Mouse (Mus musculus): ENCODE data around the gene Ahcy. TPM values are rescaled to one million over a fixed set of nuclear protein-coding genes. Genes with fewer than 3 reads are reported as not detected.
"Not testable (repeated sequence)": the region's sequence is repeated elsewhere in the genome, so short reads cannot be mapped to it uniquely, and the experiment has no call there.

Ahcy gene
- polyA plus RNA-seq, 1 experiment, result 27.8 TPM

GRCm38 (mm10) chr2:155032938-155033710 is 41.2 kb downstream of the Ahcy start:
- TF ChIP-seq POLR2A (IDR thresholded peaks at IDR 0.05; ENCODE audit: borderline replicate concordance, extremely low read depth, low read depth, low read length), result no peak
- no peak for TF ChIP-seq CTCF (IDR thresholded peaks at IDR 0.05; ENCODE audit: insufficient read depth, low read length)
- H3K4me3 ChIP-seq (replicated peaks; ENCODE audit: extremely low read depth, low read depth, low read length), result no peak overlapping the region
- DNase-seq, result no peak
- 20% methylated on average over 19 of the region's 19 CpGs for WGBS
- 0 out of 2 replicates have a peak, but pooled peaks cover 4% of the 10 kb centered on the region for H3K4me1 ChIP-seq (ENCODE audit: control insufficient read depth, insufficient read depth, low read length)

DNA sequence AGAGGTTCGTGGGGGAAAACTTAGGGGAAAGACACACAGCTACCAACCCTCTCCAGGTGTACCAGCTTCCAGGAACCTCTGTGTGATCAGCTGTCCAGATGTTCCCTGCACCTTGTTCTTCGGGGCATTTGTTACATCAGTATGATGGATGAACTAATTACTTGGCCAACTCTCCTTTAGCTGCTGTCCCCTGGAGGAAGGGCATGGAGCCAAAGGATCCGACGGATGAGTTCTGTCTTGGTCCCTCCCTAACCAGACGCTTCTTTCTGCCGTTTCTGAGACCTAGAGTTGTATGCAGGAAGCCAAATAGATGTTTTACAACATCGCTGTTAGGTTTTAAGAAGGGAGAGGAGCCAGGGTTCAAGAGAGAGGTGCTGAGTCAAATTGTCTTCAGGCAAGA is 43.5 kb downstream of the Ahcy start:
- H3K4me1 ChIP-seq (ENCODE audit: control insufficient read depth, insufficient read depth, low read length), result 0 out of 2 replicates have a peak, but pooled peaks cover 4% of the 10 kb centered on the region
- no peak overlapping the region for H3K4me3 ChIP-seq (replicated peaks; ENCODE audit: extremely low read depth, low read depth, low read length)
- TF ChIP-seq POLR2A (IDR thresholded peaks at IDR 0.05; ENCODE audit: borderline replicate concordance, extremely low read depth, low read depth, low read length), result no peak
- 63% methylated on average over 7 of the region's 7 CpGs for WGBS
- no peak for DNase-seq

GRCm38 (mm10) chr2:155020247-155020826 is 54.0 kb downstream of the Ahcy start:
- not testable (repeated sequence) for H3K4me1 ChIP-seq (ENCODE audit: control insufficient read depth, insufficient read depth, low read length); H3K4me3 ChIP-seq (replicated peaks; ENCODE audit: extremely low read depth, low read depth, low read length); DNase-seq
- 62% methylated on average over 20 of the region's 20 CpGs for WGBS

DNA sequence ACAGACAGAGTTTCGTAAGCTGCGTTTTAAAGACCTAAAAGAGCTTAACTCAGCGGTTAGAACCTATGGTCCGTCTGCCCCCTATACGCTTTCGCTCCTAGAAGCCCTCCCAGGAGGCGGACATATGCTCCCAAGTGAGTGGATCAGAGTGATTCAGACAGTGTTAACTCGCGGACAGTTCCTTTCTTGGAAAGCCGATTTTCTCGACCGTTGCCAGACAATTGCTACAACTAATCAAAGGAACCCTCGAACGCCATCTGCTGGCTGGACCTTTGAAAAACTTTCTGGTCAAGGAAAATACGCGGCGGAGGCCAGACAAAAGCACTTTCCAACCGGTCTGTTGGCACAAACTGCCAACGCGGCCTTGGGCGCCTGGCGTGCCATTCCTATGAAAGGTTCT is 54.6 kb downstream of the Ahcy start:
- DNase-seq, result peak; percentile 90
- TF ChIP-seq POLR2A (IDR thresholded peaks at IDR 0.05; ENCODE audit: borderline replicate concordance, extremely low read depth, low read depth, low read length) (no peak), CTCF (IDR thresholded peaks at IDR 0.05; ENCODE audit: insufficient read depth, low read length) (peak; percentile 58)
- Histone ChIP-seq H3K4me1 (ENCODE audit: control insufficient read depth, insufficient read depth, low read length) (no peaks in the 10 kb centered on the region), H3K4me3 (replicated peaks; ENCODE audit: extremely low read depth, low read depth, low read length) (peak overlapping the region; percentile 84)
- under 1% methylated on average over 22 of the region's 22 CpGs for WGBS

DNA sequence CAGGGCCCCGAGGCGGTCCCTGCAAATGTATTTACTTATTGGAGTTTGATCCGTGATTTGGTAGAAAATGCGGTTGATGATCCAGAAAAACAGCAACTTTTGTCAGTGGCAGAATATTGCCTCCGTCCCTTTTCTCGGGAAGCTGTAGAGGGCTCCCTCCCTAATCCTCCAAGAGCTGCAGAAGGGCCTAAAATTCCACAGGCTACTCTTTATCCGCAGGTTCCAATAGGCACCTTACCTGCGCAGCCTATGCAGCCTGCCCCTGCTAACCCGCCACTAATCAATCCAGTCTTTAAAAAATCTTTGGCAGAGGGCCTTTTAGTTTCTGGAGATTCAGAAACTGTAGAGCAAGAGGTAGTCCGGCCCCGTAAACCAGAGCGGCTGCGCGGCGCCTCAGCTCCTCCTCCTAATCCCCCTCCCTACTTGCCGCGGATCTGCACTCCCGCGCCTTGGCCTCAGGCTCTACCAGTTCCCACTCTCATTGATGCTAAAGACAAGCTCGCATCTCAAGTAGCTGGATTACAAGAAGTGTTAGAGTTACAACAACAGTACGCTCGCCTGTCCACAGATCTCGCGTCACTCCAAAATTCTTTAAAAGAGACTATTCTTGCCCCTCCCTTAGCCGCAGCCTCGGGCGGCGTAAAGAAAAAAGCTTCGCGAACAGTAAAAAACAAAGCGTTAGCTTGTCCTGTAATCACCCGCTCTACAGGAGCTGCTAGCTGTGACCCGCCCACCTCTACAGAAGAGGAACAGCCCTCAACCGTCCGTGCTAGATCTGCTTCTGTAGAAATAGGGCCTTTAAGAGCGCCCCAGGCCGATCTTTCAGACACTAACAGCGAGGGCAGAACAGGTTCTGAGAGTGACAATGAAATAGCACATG is 55.3 kb downstream of the Ahcy start:
- Histone ChIP-seq H3K4me3 (replicated peaks; ENCODE audit: extremely low read depth, low read depth, low read length) (peak overlapping the region; percentile 84), H3K4me1 (ENCODE audit: control insufficient read depth, insufficient read depth, low read length) (no peaks in the 10 kb centered on the region)
- TF ChIP-seq CTCF (IDR thresholded peaks at IDR 0.05; ENCODE audit: insufficient read depth, low read length) (no peak), POLR2A (IDR thresholded peaks at IDR 0.05; ENCODE audit: borderline replicate concordance, extremely low read depth, low read depth, low read length) (peak; percentile 35; the same call in 1 of the 2 replicates)
- WGBS, result under 1% methylated on average over 38 of the region's 38 CpGs
- DNase-seq, result peak; percentile 51

GRCm38 (mm10) chr2:155018251-155018755 is 56.0 kb downstream of the Ahcy start, which contains the start of gene Gm14226:
TSS of gene Gm14226 (plus strand) at chr2:155018266.
- not testable (repeated sequence) for DNase-seq; H3K4me1 ChIP-seq (ENCODE audit: control insufficient read depth, insufficient read depth, low read length)
- H3K4me3 ChIP-seq (replicated peaks; ENCODE audit: extremely low read depth, low read depth, low read length), result peak within 1 kb of the TSS; percentile 84
- WGBS, result 4% methylated on average over 24 of the region's 26 CpGs

- not testable (repeated sequence) for H3K4me1 ChIP-seq (ENCODE audit: control insufficient read depth, insufficient read depth, low read length); H3K4me3 ChIP-seq (replicated peaks; ENCODE audit: extremely low read depth, low read depth, low read length)
- 34% methylated on average over 6 of the region's 9 CpGs for WGBS
Measured at GRCm38 (mm10) chr2:155016751-155017150, 57.5 kb downstream of the Ahcy start.

DNA sequence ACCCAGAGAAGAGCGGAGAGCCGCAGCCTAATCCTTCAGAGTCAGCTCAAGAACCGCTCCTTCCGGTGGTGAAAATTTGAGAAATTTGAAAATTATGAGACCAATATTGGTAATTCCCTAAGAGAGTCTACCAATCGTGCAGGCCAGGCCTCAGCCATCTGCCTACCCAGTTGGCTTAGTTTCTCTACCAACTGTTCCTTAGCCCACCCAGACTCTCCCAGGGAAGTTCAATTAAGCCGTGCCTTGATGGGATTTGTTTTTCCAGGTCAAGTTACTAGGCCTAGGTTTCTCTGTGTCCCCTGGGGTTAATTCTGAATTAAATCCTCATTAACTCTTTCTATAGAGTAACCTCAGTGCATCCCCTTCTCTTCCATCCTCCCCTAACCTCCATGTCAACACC is 61.3 kb downstream of the Ahcy start:
- WGBS, result 90% methylated on average over 6 of the region's 6 CpGs
- TF ChIP-seq POLR2A (IDR thresholded peaks at IDR 0.05; ENCODE audit: borderline replicate concordance, extremely low read depth, low read depth, low read length), result no peak
- no peak for TF ChIP-seq CTCF (IDR thresholded peaks at IDR 0.05; ENCODE audit: insufficient read depth, low read length)
- DNase-seq, result no peak
- Histone ChIP-seq H3K4me1 (ENCODE audit: control insufficient read depth, insufficient read depth, low read length) (no peaks in the 10 kb centered on the region), H3K4me3 (replicated peaks; ENCODE audit: extremely low read depth, low read depth, low read length) (no peak overlapping the region)

More at GRCm38 (mm10) chr2:155016751-155017150, 57.5 kb downstream of the Ahcy start:
- not testable (repeated sequence) for DNase-seq

- Histone ChIP-seq H3K4me3 (replicated peaks; ENCODE audit: extremely low read depth, low read depth, low read length) (no peak overlapping the region), H3K4me1 (ENCODE audit: control insufficient read depth, insufficient read depth, low read length) (no peaks in the 10 kb centered on the region)
- 45% methylated on average over 3 of the region's 3 CpGs for WGBS
- no peak for DNase-seq
- TF ChIP-seq CTCF (IDR thresholded peaks at IDR 0.05; ENCODE audit: insufficient read depth, low read length) (no peak), POLR2A (IDR thresholded peaks at IDR 0.05; ENCODE audit: borderline replicate concordance, extremely low read depth, low read depth, low read length) (no peak)
Measured at GRCm38 (mm10) chr2:155011086-155011656, 63.1 kb downstream of the Ahcy start.

Other genes starting within 250 kb of the Ahcy start
- gene Eif2s2, start 181.6 kb downstream of the Ahcy start, polyA plus RNA-seq (2012; rRNA removed), result 4.8 and 9.0 TPM in 2 replicates
- gene Gm14226, start 56.2 kb downstream of the Ahcy start, polyA plus RNA-seq (2012; rRNA removed), result 0.03 and 0.05 TPM in 2 replicates
- 7.5 and 12.0 TPM in 2 replicates for gene Itch, start 59.0 kb upstream of the Ahcy start, polyA plus RNA-seq (2012; rRNA removed)
- 171 and 226 TPM in 2 replicates for gene Dynlrb1, start 162.0 kb upstream of the Ahcy start, polyA plus RNA-seq (2012; rRNA removed)
- gene Map1lc3a, start 201.8 kb upstream of the Ahcy start, polyA plus RNA-seq (2012; rRNA removed), result 359 and 502 TPM in 2 replicates